Mouse (Mus musculus) ES-Bruce4 (cell line): ENCODE results near the gene Icam2.

Source experiments
- CTCF ChIP-seq: IDR thresholded peaks from one replicate; pipeline ENCODE4 v1.8.1; 2011; ENCODE audit warnings: low read depth, low read length
- EP300 ChIP-seq: IDR thresholded peaks from 2 replicates; pipeline ENCODE4 v1.6.1; 2011; ENCODE audit warnings: low read depth, low read length; ENCODE audit not compliant: insufficient read depth
- POLR2A ChIP-seq: IDR thresholded peaks from one replicate; pipeline ENCODE4 v1.8.1; 2011; ENCODE audit warnings: low read length; ENCODE audit not compliant: insufficient read depth

- no peak for TF ChIP-seq POLR2A
- TF ChIP-seq CTCF = no peak
- TF ChIP-seq EP300 = no peak
Observed at GRCm38 (mm10) chr11:106398481-106398880, 10.6 kb upstream of the Icam2 start.
